Mouse (Mus musculus) embryo, embryonic 11 days (tissue): ENCODE data around the gene Mt4.

Experiments
- DNase-seq: peaks from one replicate; pipeline ENCODE4 v3.0.0-alpha.2; 2015

The Mt4 gene

GRCm38 (mm10) chr8:94179713-94180560 is 42.9 kb downstream of the Mt4 start:
- no peak for DNase-seq

DNA sequence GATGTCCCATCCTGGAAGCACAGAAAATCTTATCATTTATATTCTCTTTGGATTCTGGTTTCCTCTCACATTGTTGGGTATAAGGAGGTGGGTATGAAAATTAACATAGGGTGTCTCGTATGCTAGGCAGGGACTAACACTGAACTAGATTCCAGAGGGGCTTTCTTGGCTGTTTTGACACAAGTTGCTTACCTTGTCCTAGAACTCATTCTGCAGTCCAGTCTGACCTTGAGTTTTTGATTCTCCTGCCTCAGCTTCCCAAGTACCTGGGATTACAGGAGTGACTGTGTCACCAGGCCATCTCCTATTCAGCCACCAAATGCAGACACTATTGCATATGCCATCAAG is 43.5 kb downstream of the Mt4 start:
- no peak for DNase-seq

DNA sequence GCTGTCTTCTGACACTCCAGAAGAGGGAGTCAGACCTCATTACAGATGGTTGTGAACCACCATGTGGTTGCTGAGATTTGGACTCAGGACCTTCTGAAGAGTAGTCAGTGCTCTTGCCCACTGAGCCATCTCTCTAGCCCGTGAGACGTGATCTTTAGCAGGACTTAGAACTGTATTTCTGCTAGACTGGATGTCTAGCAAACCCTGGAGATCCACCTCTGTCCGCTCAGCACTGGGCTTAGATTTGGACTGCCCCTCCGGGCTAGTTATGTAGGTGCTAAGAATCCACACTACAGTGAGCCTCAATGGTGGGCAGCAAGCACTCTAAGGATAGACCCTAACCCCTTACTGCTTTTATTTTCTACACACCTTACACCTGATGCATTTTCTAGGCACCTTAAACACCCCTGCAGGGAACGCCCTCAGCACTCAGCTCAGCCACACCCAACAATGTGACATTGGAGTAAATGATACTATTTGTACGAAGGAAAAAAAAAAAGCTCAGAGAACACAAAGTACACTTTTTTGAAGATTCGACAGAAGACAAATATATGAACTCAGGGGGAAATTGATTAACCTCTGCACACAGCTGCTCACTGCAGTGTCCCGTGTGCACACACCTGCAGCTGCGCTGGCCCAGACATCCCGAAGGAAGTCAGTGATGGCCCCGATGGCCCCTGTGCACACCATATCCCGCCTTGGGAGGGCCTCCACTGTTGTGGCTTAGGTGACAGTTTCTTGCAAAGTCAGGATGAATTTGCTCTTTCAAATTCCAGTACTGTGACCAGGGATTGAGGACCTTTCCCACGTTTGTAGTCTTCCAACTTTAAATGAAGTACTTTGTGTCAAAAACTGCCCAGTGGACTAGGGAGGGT is 45.3 kb downstream of the Mt4 start:
- DNase-seq: no peak

DNA sequence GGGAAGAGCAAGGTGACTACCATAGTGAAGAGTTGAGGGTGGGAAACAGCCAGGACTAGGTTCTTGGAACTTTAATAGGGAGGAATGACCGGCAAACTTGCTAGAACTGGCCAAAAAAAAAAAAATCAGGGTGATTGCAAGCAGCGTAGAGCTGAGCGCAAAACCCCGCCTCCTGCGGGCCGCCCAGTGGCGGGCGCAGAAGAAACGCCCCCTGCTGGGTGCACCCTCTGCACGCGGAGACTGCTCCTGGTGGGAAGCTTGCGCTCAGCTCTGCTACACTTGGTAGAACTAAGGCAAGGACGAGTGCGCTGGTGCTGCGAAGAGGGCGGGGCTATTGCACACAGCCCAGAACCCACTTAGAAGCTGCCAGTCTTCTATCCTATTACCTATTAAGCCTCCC is 46.1 kb downstream of the Mt4 start:
- DNase-seq: peak; percentile 86

DNA sequence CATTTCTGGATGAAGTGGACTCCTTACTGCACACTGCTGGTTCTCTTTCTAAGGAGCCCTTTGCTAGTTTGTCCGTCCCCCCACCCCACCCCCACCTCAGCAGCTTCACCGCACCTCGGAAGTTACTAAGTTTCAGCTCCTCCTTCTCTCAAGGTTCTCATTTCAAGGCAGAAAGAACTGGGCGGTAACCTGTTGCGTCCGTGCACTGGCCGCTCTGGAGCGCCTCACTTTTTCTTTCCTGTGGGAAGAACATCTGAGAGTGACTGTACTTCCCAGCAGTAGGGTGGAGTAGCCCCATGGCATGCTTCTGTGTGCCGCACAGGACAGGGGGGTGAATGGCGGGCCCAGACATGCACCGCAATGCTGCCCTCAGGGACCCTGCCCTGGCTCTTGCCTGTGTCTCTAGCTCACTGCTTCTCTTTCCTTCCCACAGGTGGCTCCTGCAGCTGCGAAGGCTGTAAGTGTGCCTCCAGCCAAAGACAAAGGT is 47.4 kb downstream of the Mt4 start:
- DNase-seq: no peak

GRCm38 (mm10) chr8:94185791-94186190 is 48.8 kb downstream of the Mt4 start:
- no peak for DNase-seq

GRCm38 (mm10) chr8:94186542-94186941 is 49.5 kb downstream of the Mt4 start:
- DNase-seq: peak; percentile 82

GRCm38 (mm10) chr8:94187290-94188002 is 50.4 kb downstream of the Mt4 start:
- DNase-seq: no peak
